Mouse (Mus musculus) liver, adult 2 months (tissue): ENCODE measurements at regions not wholly inside any gene's neighbourhood (a gene's known extent, or its start where the extent isn't known, plus 50 kb on each side); places are given as distances from the start of the nearest gene placed in this dataset.

Experiments used
- DNase-seq: peaks from one replicate; pipeline ENCODE4 v3.0.0-alpha.2; 2011; ENCODE audit warnings: low read depth, low spot score; ENCODE audit errors: extremely low read depth
- H3K27ac ChIP-seq: fragments of 200-500 bp; replicated peaks from 2 replicates; pipeline ENCODE4 v1.5.1; 2012; ENCODE audit warnings: low read depth, mild to moderate bottlenecking, control low read depth, inconsistent platforms, low read length; ENCODE audit not compliant: insufficient read depth
- H3K27me3 ChIP-seq: fragments of 200-500 bp; 2 replicates; pipeline ENCODE4 v1.6.1; 2012; ENCODE audit warnings: mild to moderate bottlenecking, moderate library complexity, low read length, inconsistent platforms; ENCODE audit not compliant: control insufficient read depth, insufficient read depth
- H3K36me3 ChIP-seq: fragments of 200-500 bp; 2 replicates; pipeline ENCODE4 v1.6.1; 2012; ENCODE audit warnings: low read length, inconsistent platforms; ENCODE audit not compliant: control insufficient read depth, insufficient read depth
- H3K4me1 ChIP-seq: fragments of 200-500 bp; 2 replicates; pipeline ENCODE4 v1.6.1; 2011; ENCODE audit warnings: low read length; ENCODE audit not compliant: control insufficient read depth, insufficient read depth
- H3K4me3 ChIP-seq: fragments of 200-500 bp; 2 replicates; pipeline ENCODE4 v1.5.1; 2011; ENCODE audit warnings: low read depth, mild to moderate bottlenecking, control low read depth, low read length, moderate library complexity; ENCODE audit not compliant: insufficient read depth
- H3K79me2 ChIP-seq: fragments of 200-500 bp; 2 replicates; pipeline ENCODE4 v1.6.1; 2012; ENCODE audit warnings: inconsistent platforms, mild to moderate bottlenecking, low read length, moderate library complexity; ENCODE audit not compliant: control insufficient read depth, insufficient read depth
- H3K9ac ChIP-seq: fragments of 200-500 bp; 2 replicates; pipeline ENCODE4 v1.6.1; 2012; ENCODE audit warnings: low read depth, mild to moderate bottlenecking, control low read depth, inconsistent platforms, low read length
- CTCF ChIP-seq: fragments of 200-500 bp; IDR thresholded peaks from 2 replicates; pipeline ENCODE4 v1.5.1; 2011; ENCODE audit warnings: low read depth, low read length, control low read depth
- POLR2A ChIP-seq: fragments of 200-500 bp; IDR thresholded peaks from 2 replicates; pipeline ENCODE4 v1.6.1; 2011; ENCODE audit warnings: low read length, control low read depth; ENCODE audit not compliant: insufficient read depth; ENCODE audit errors: extremely low read depth
- WGBS: fragments of 180-500 bp; shearing (Covaris S2); methylation state at CpG from one replicate; pipeline ENCODE4 v1.1.7; 2018; 5-methylcytosine and 5-hydroxymethylcytosine counted together

DNA sequence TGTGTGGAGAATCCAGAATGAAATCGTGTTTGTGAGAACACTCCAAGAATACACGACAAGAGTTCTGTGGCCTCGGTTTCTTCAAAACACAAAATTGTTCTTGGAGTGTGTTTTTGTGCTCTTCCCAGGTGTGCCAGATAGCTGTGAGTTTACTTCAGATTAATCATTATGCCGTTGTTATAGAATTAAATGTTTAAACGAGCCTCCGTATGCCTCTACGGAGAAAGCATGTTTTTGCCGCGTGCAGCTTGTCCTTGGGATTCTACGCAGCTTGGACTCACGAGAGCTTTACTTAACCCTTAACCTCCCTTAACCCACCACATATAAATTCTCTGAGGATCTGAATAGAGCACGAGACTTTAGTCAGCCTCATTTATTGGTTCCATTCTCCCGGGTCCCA lies 455.7 kb upstream of the Kazn start:
- Histone ChIP-seq H3K4me3 (no peak overlapping the region), H3K9ac (no peak overlapping the region), H3K79me2 (no peaks in the 10 kb centered on the region), H3K4me1 (no peaks in the 10 kb centered on the region), H3K27ac (no peak overlapping the region), H3K27me3 (peaks cover 2% of the 10 kb centered on the region; the same call in 1 of the 2 replicates), H3K36me3 (no peaks in the 10 kb centered on the region)
- TF ChIP-seq POLR2A, result no peak
- TF ChIP-seq CTCF, result no peak
- no peak for DNase-seq
- WGBS, result 62% methylated on average over 13 of the region's 13 CpGs

- no peaks in the 10 kb centered on the region for H3K4me1 ChIP-seq
- H3K4me3 ChIP-seq, result no peak overlapping the region
- no peaks in the 10 kb centered on the region for H3K79me2 ChIP-seq
- no peaks in the 10 kb centered on the region for H3K27me3 ChIP-seq
- no peaks in the 10 kb centered on the region for H3K36me3 ChIP-seq
- 80% methylated on average over 6 of the region's 6 CpGs for WGBS
- no peak overlapping the region for H3K9ac ChIP-seq
- no peak for DNase-seq
- no peak overlapping the region for H3K27ac ChIP-seq
- TF ChIP-seq CTCF (no peak), POLR2A (no peak)
Measured at GRCm38 (mm10) chr4:142688241-142688640, 449.0 kb upstream of the Kazn start.

- no peak for TF ChIP-seq CTCF
- no peak for TF ChIP-seq POLR2A
- 83% methylated on average over 4 of the region's 4 CpGs for WGBS
Measured at GRCm38 (mm10) chr4:142677426-142677825, 438.2 kb upstream of the Kazn start.

DNA sequence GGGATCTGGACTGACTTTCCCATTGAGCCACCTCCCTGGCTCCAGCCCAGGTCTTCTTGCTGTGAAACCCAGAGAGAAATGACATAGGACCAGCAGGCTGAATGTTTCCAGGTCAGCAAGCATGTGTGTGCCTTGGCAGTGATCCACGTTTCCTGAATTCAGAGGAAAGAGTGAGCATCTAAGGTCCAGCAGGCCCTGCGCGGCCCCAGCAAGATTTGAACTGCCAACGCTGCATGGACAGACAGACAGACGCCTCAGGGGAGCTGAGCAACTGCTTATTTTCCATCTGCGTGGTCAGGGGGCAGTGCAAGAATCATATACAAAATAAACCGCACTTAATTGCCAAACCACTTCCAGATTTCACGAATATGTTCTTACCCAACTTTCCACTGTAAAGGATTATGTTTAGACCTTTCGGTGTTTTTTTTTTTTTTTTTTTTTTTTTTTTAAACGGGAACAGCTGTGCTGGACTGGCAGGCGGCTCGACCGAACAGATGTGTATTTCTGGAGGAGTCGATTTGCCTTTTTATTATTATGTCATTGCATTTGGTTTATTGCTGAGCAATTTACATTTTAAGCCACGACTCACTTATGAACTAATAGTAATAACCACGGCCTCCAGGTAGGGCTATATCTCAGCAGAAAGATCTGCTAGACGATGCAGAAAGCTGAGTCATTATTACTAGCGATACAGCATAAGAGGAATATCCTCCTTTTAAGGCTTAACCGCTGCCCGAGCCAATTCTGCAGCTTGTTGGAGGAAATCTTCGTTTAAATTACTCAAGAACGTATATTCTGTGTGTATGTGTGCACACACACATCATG lies 435.7 kb upstream of the Kazn start:
- WGBS, result 85% methylated on average over 22 of the region's 22 CpGs
- no peak for DNase-seq
- no peak overlapping the region for H3K4me3 ChIP-seq

More at GRCm38 (mm10) chr4:142677426-142677825, 438.2 kb upstream of the Kazn start:
- Histone ChIP-seq H3K27ac (no peak overlapping the region), H3K4me3 (no peak overlapping the region), H3K36me3 (no peaks in the 10 kb centered on the region), H3K9ac (no peak overlapping the region), H3K27me3 (no peaks in the 10 kb centered on the region), H3K4me1 (no peaks in the 10 kb centered on the region), H3K79me2 (no peaks in the 10 kb centered on the region)
- no peak for DNase-seq

DNA sequence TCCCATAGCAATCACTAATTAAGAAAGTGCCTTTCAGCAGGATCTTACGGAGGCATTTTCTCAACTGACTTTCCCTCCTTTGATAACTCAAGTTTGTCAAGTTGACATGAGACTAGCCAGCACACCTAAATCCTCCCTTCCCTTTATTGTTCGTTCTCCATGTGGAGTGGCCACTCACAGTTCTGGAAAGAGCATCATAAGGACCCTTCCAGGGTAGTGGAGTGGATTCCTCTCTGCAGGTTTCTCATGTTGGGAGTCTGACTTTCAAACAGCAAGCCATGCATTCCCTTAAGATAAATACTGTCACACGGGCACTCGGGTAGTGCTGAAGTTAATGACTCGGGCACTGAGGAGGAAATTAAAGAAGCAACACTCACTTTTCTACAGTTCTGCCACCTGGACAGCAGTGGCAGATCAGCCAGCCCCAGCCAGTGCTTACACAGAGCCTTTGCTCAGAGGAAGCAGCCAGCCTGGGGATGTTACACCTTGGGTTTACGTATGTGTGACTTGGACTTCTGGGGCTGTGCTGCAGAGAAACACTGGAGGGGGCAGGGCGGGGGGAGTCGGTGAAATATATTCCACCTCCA lies 432.8 kb upstream of the Kazn start:
- WGBS, result 74% methylated on average over 8 of the region's 8 CpGs
- Histone ChIP-seq H3K4me3 (no peak overlapping the region), H3K79me2 (no peaks in the 10 kb centered on the region), H3K9ac (no peak overlapping the region), H3K36me3 (no peaks in the 10 kb centered on the region), H3K27me3 (no peaks in the 10 kb centered on the region), H3K4me1 (no peaks in the 10 kb centered on the region), H3K27ac (no peak overlapping the region)
- no peak for DNase-seq
- TF ChIP-seq POLR2A (no peak), CTCF (no peak)

More for the DNA sequence above, 435.7 kb upstream of the Kazn start:
- Histone ChIP-seq H3K4me1 (no peaks in the 10 kb centered on the region), H3K27ac (no peak overlapping the region), H3K27me3 (no peaks in the 10 kb centered on the region), H3K9ac (no peak overlapping the region), H3K79me2 (no peaks in the 10 kb centered on the region), H3K36me3 (no peaks in the 10 kb centered on the region)
- no peak for TF ChIP-seq CTCF

DNA sequence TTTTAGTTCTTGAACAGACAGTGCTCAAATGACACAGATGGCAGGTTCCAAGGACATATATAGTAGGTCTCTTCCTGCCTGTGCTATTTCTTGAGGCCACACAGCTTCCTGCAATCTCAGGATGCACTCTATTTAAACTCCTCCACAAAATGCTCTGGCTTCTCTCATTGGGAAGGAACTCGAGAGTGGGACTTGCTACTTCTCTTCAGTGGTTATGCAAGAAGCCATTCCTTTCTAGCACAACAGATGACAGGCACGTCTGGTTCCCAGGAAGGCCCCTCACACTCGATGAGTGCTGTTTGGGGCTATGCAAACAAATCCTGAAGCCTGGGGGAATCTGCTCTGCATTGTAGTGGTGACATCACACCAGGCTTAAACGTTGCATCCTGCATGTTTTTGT lies 425.6 kb upstream of the Kazn start:
- DNase-seq, result no peak
- H3K79me2 ChIP-seq, result no peaks in the 10 kb centered on the region
- H3K36me3 ChIP-seq, result no peaks in the 10 kb centered on the region
- TF ChIP-seq POLR2A, result no peak
- no peak for TF ChIP-seq CTCF
- no peak overlapping the region for H3K27ac ChIP-seq
- no peak overlapping the region for H3K9ac ChIP-seq
- no peaks in the 10 kb centered on the region for H3K27me3 ChIP-seq
- H3K4me1 ChIP-seq, result no peaks in the 10 kb centered on the region
- no peak overlapping the region for H3K4me3 ChIP-seq
- 42% methylated on average over 4 of the region's 4 CpGs for WGBS
